Mouse (Mus musculus): ENCODE measurements around the gene Prkn. TPM values are rescaled to one million over a fixed set of nuclear protein-coding genes. Genes with fewer than 3 reads are reported as not detected.

Gene Prkn
- total RNA-seq, 1 experiment, result 1.7 TPM

DNA sequence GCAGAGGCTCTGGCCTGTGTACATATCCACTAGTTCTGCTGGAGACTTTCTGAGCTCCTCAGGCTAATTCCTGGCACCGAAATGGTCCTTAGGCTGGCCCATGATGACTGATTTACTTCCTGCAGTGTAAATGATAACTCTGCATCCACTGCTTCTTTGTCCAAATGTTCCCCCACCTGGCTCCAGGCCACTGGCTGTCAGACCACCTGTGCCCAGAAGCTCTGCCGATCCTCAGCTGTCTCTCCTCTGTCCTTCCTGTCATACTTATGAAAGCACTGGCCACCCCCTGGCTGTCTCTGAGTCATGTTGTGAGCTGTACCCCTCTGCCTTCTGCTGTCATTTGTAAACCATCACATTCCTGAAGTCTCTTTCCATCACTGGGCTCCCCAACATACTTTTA lies 592.4 kb downstream of the Prkn start:
- in situ Hi-C loops (cut with MboI; ENCODE audit: low sequenced_read_pairs in 2 of 2, unreplicated experiment in 2 of 2), result no loop called here
- Histone ChIP-seq H3K36me3 (ENCODE audit: control insufficient read depth, insufficient read depth, low read length, poor library complexity, severe bottlenecking) (no peaks in the 10 kb centered on the region), H3K4me1 (ENCODE audit: control insufficient read depth in 2 of 2, insufficient read depth in 2 of 2, low read length in 2 of 2, poor library complexity in 1 of 2) (no peaks in the 10 kb centered on the region), H3K27ac (ENCODE audit: insufficient read depth, low read depth, low read length, poor library complexity, severe bottlenecking) (no peak overlapping the region), H3K4me3 (ENCODE audit: insufficient read depth in 1 of 2, low read depth in 1 of 2, low read length in 2 of 2, poor library complexity in 1 of 2, severe bottlenecking in 1 of 2) (no peak overlapping the region), H3K9ac (ENCODE audit: insufficient read depth, low read depth, low read length, poor library complexity, severe bottlenecking) (no peak overlapping the region), H3K9me3 (ENCODE audit: control insufficient read depth, insufficient read depth, low read depth, low read length) (no peaks in the 10 kb centered on the region)
- no peak for DNase-seq (ENCODE audit: low read depth, low spot score)
- TF ChIP-seq HCFC1 (IDR thresholded peaks at IDR 0.05; ENCODE audit: borderline replicate concordance, insufficient read depth, low read length) (no peak), ZC3H11A (IDR thresholded peaks at IDR 0.05; ENCODE audit: borderline replicate concordance, low read depth, low read length) (no peak), CHD2 (IDR thresholded peaks at IDR 0.05; ENCODE audit: low read depth, low read length) (no peak), MAFK (IDR thresholded peaks at IDR 0.05; ENCODE audit: insufficient read depth, low read depth, low read length) (no peak), ZNF384 (IDR thresholded peaks at IDR 0.05; ENCODE audit: low read depth, low read length) (no peak)

DNA sequence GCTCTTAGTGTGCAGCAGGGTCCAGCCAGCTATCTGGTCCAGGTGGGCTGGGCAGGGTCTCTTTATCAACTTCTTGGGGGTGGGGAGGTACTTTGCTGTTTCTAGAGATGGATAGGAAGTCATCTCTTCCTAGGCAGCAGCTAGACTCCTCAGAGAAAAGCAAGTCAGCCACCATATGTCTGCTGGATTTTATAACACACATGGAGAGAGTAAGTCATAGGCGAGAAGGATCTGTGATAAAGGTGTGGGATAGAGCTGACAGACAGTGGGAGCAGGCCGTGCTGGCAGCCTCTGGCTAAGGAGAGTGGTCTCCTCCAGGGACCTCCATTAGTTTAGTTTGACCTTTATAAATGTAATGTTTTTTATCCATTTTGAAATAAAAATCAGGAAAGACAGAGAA lies 622.5 kb downstream of the Prkn start:
- H3K4me1 ChIP-seq (ENCODE audit: control insufficient read depth in 2 of 2, insufficient read depth in 2 of 2, low read length in 2 of 2, poor library complexity in 1 of 2), result no peaks in the 10 kb centered on the region
- no peak for DNase-seq (ENCODE audit: low read depth, low spot score)
- no peak overlapping the region for H3K27ac ChIP-seq (ENCODE audit: insufficient read depth, low read depth, low read length, poor library complexity, severe bottlenecking)
- no peak overlapping the region for H3K4me3 ChIP-seq (ENCODE audit: insufficient read depth in 1 of 2, low read depth in 1 of 2, low read length in 2 of 2, poor library complexity in 1 of 2, severe bottlenecking in 1 of 2)
- TF ChIP-seq MAFK (IDR thresholded peaks at IDR 0.05; ENCODE audit: insufficient read depth, low read depth, low read length), result no peak
- TF ChIP-seq HCFC1 (IDR thresholded peaks at IDR 0.05; ENCODE audit: borderline replicate concordance, insufficient read depth, low read length), result no peak
- TF ChIP-seq CHD2 (IDR thresholded peaks at IDR 0.05; ENCODE audit: low read depth, low read length), result no peak
- no peak for TF ChIP-seq ZC3H11A (IDR thresholded peaks at IDR 0.05; ENCODE audit: borderline replicate concordance, low read depth, low read length)
- H3K9ac ChIP-seq (ENCODE audit: insufficient read depth, low read depth, low read length, poor library complexity, severe bottlenecking), result no peak overlapping the region
- H3K36me3 ChIP-seq (ENCODE audit: control insufficient read depth, insufficient read depth, low read length, poor library complexity, severe bottlenecking), result no peaks in the 10 kb centered on the region
- H3K9me3 ChIP-seq (ENCODE audit: control insufficient read depth, insufficient read depth, low read depth, low read length), result no peaks in the 10 kb centered on the region
- in situ Hi-C loops (cut with MboI; ENCODE audit: low sequenced_read_pairs in 2 of 2, unreplicated experiment in 2 of 2), result no loop called here

DNA sequence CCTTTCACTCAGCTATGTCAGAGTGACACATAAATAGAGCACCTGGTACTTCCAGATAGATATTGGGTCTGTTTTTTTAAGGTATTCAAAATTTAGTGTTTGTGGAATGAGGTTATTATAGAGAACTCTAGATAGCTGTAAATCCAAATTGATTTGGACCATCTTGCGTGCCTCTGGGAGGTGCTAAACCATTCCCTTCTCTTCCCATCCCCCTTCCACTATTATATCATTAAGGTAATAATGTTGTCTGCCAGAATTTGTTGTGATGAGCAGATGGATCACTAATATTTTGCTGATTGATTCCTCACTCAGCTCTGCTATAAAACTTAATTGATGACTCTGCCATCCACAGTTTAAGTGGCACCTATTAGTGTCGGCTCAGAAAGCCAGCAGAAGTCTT lies 625.9 kb downstream of the Prkn start:
- no peak for DNase-seq (ENCODE audit: low read depth, low spot score)

DNA sequence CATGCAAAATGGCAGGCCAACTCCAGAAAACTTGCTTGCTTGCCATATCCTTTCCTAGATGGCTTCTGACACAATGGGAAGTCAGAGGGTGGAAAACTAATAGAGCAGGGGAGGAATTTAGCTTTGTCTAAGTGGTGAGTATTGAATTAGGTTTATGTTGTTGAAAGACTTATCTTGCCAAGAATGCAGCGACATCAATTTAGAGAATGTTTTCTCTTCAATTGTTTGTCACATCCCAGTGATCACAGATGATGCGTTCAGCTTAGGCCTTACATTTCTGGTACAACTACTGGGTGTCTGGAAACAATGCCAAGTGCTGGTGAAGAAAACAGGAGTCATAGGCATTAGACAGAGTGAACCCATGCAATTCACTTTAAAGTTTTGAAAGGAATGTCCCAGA lies 628.4 kb downstream of the Prkn start:
- TF ChIP-seq ZNF384 (IDR thresholded peaks at IDR 0.05; ENCODE audit: low read depth, low read length), result no peak
- no peak for TF ChIP-seq HCFC1 (IDR thresholded peaks at IDR 0.05; ENCODE audit: borderline replicate concordance, insufficient read depth, low read length)
- no peak for TF ChIP-seq ZC3H11A (IDR thresholded peaks at IDR 0.05; ENCODE audit: borderline replicate concordance, low read depth, low read length)
- no peak for TF ChIP-seq CHD2 (IDR thresholded peaks at IDR 0.05; ENCODE audit: low read depth, low read length)
- no peak for TF ChIP-seq MAFK (IDR thresholded peaks at IDR 0.05; ENCODE audit: insufficient read depth, low read depth, low read length)
- no peak for DNase-seq (ENCODE audit: low read depth, low spot score)
- no peaks in the 10 kb centered on the region for H3K4me1 ChIP-seq (ENCODE audit: control insufficient read depth in 2 of 2, insufficient read depth in 2 of 2, low read length in 2 of 2, poor library complexity in 1 of 2)
- in situ Hi-C loops (cut with MboI; ENCODE audit: low sequenced_read_pairs in 2 of 2, unreplicated experiment in 2 of 2), result no loop called here
- no peaks in the 10 kb centered on the region for H3K9me3 ChIP-seq (ENCODE audit: control insufficient read depth, insufficient read depth, low read depth, low read length)
- no peak overlapping the region for H3K27ac ChIP-seq (ENCODE audit: insufficient read depth, low read depth, low read length, poor library complexity, severe bottlenecking)
- no peak overlapping the region for H3K9ac ChIP-seq (ENCODE audit: insufficient read depth, low read depth, low read length, poor library complexity, severe bottlenecking)
- no peak overlapping the region for H3K4me3 ChIP-seq (ENCODE audit: insufficient read depth in 1 of 2, low read depth in 1 of 2, low read length in 2 of 2, poor library complexity in 1 of 2, severe bottlenecking in 1 of 2)
- no peaks in the 10 kb centered on the region for H3K36me3 ChIP-seq (ENCODE audit: control insufficient read depth, insufficient read depth, low read length, poor library complexity, severe bottlenecking)

More for the DNA sequence above, 625.9 kb downstream of the Prkn start:
- no peaks in the 10 kb centered on the region for H3K36me3 ChIP-seq (ENCODE audit: control insufficient read depth, insufficient read depth, low read length, poor library complexity, severe bottlenecking)
- no peak for TF ChIP-seq ZC3H11A (IDR thresholded peaks at IDR 0.05; ENCODE audit: borderline replicate concordance, low read depth, low read length)
- no peak for TF ChIP-seq HCFC1 (IDR thresholded peaks at IDR 0.05; ENCODE audit: borderline replicate concordance, insufficient read depth, low read length)
- TF ChIP-seq MAFK (IDR thresholded peaks at IDR 0.05; ENCODE audit: insufficient read depth, low read depth, low read length), result no peak
- TF ChIP-seq ZNF384 (IDR thresholded peaks at IDR 0.05; ENCODE audit: low read depth, low read length), result no peak
- TF ChIP-seq CHD2 (IDR thresholded peaks at IDR 0.05; ENCODE audit: low read depth, low read length), result no peak
- H3K27ac ChIP-seq (ENCODE audit: insufficient read depth, low read depth, low read length, poor library complexity, severe bottlenecking), result no peak overlapping the region
- H3K4me1 ChIP-seq (ENCODE audit: control insufficient read depth in 2 of 2, insufficient read depth in 2 of 2, low read length in 2 of 2, poor library complexity in 1 of 2), result no peaks in the 10 kb centered on the region
- in situ Hi-C loops (cut with MboI; ENCODE audit: low sequenced_read_pairs in 2 of 2, unreplicated experiment in 2 of 2), result no loop called here
- no peak overlapping the region for H3K9ac ChIP-seq (ENCODE audit: insufficient read depth, low read depth, low read length, poor library complexity, severe bottlenecking)
- no peak overlapping the region for H3K4me3 ChIP-seq (ENCODE audit: insufficient read depth in 1 of 2, low read depth in 1 of 2, low read length in 2 of 2, poor library complexity in 1 of 2, severe bottlenecking in 1 of 2)
- no peaks in the 10 kb centered on the region for H3K9me3 ChIP-seq (ENCODE audit: control insufficient read depth, insufficient read depth, low read depth, low read length)

DNA sequence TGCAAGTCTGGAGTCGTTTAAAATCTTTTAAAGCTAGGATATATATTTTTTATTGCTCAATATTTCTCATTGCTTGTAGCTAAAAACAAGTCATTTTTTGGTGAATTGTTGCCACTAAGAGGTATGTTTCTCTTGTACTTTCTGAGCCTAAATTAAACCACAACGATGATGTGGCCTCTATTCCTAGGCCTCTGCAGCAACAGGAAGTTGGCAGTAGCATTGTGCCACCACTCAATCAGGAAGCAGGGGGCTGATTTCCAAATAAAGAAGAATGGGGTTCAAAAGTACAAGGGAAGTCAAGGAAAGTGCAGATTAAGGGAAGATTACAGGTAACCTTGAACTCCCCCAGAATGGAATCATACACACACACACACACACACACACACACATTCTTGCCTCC lies 642.8 kb downstream of the Prkn start:
- TF ChIP-seq ZNF384 (IDR thresholded peaks at IDR 0.05; ENCODE audit: low read depth, low read length), result no peak
- no peak for TF ChIP-seq MAFK (IDR thresholded peaks at IDR 0.05; ENCODE audit: insufficient read depth, low read depth, low read length)
- TF ChIP-seq HCFC1 (IDR thresholded peaks at IDR 0.05; ENCODE audit: borderline replicate concordance, insufficient read depth, low read length), result no peak
- no peak for TF ChIP-seq CHD2 (IDR thresholded peaks at IDR 0.05; ENCODE audit: low read depth, low read length)
- no peak for TF ChIP-seq ZC3H11A (IDR thresholded peaks at IDR 0.05; ENCODE audit: borderline replicate concordance, low read depth, low read length)
- Histone ChIP-seq H3K4me1 (ENCODE audit: control insufficient read depth in 2 of 2, insufficient read depth in 2 of 2, low read length in 2 of 2, poor library complexity in 1 of 2) (no peaks in the 10 kb centered on the region), H3K4me3 (ENCODE audit: insufficient read depth in 1 of 2, low read depth in 1 of 2, low read length in 2 of 2, poor library complexity in 1 of 2, severe bottlenecking in 1 of 2) (no peak overlapping the region), H3K36me3 (ENCODE audit: control insufficient read depth, insufficient read depth, low read length, poor library complexity, severe bottlenecking) (no peaks in the 10 kb centered on the region), H3K9ac (ENCODE audit: insufficient read depth, low read depth, low read length, poor library complexity, severe bottlenecking) (no peak overlapping the region), H3K27ac (ENCODE audit: insufficient read depth, low read depth, low read length, poor library complexity, severe bottlenecking) (no peak overlapping the region), H3K9me3 (ENCODE audit: control insufficient read depth, insufficient read depth, low read depth, low read length) (no peaks in the 10 kb centered on the region)
- in situ Hi-C loops (cut with MboI; ENCODE audit: low sequenced_read_pairs in 2 of 2, unreplicated experiment in 2 of 2), result no loop called here
- no peak for DNase-seq (ENCODE audit: low read depth, low spot score)
